Mouse (Mus musculus): ENCODE data around the gene Fndc3b.

GRCm38 (mm10) chr3:27406440-27406839 is 304.7 kb downstream of the Fndc3b start:
- no peak for TF ChIP-seq CTCF (IDR thresholded peaks at IDR 0.05; ENCODE audit: low read depth)
- TF ChIP-seq EP300 (IDR thresholded peaks at IDR 0.05; ENCODE audit: low read depth), result no peak

Measured in liver, postnatal 0 days (tissue).